Comparison of ENCODE assay signal across 7 mouse cellular contexts in the genomic region with DNA sequence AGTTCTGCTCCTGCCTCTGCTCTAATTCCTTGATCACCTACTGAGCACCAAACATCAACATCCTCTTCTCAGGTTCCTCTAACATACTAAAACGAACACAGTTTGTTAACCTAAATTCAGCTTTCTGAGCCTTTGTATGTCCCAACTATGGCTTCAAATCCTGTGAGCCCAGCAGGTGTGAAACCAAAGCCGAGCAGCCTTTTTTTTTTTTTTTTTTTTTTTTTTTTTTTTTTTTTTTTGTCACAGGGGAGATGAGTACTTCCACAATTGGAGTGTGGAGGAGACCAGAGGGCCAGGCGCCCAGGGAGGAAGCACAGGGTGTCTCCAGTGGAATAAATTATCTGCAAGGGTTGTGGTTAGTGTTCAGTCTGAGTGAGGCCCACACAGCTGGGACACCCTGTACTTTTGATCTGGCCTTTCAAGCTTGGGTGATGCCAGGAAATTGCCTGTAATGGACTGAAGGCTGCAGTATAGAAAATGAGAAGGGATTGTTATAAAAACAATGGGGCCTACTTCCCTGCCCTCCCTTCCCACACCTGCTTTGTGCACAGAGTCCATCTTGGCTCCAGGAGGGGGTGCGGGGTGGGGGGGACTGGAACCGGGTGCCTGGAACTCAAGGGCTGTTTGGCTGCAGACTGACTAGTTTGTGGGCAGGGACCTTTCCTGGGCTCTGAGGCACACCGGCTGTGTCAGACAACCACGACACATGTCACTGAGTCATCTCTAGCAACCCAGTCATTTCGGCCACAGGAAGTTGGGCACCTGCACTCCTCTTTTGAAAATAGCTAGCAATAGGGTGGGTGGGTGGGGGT.
DNase-seq lines count a peak whose midpoint lies in the region; TF ChIP-seq lines count a peak whose summit lies in the region.

No protein-coding gene starts in this region.

- no peak for TF ChIP-seq POLR2A in brain, embryonic 14.5 days (IDR thresholded peaks at IDR 0.05; ENCODE audit: borderline replicate concordance, extremely low read depth, insufficient read depth, insufficient read length, poor library complexity, severe bottlenecking)

- no peak for TF ChIP-seq CTCF in brain, embryonic 14.5 days (IDR thresholded peaks at IDR 0.05; ENCODE audit: borderline replicate concordance, extremely low read depth, insufficient read depth, insufficient read length)

- peak; percentile 34 for DNase-seq in retina, postnatal 1 day
- no peak for DNase-seq in retina, embryonic 14.5 days (ENCODE audit: low spot score)
- peak; percentile 11 for DNase-seq in brain, embryonic 14.5 days (ENCODE audit: low read depth)
- DNase-seq in kidney, postnatal 36 days = peak; percentile 41 to 46
- peak; percentile 22 to 30 for DNase-seq in thymus, postnatal 36 days
- no peak for DNase-seq in cerebellum, postnatal 10 days
- DNase-seq in embryo, embryonic 10.5 days (ENCODE audit: low spot score) = no peak

Comparison
In these comparisons a context has a peak if more than half of its experiments do, and no peak if none do; other contexts are left out.
1. DNase-seq: peak in retina, postnatal 1 day (single experiment), brain, embryonic 14.5 days (single experiment), kidney, postnatal 36 days (2 of 2) and thymus, postnatal 36 days (2 of 2); none in retina, embryonic 14.5 days (single experiment), cerebellum, postnatal 10 days (0 of 2) and embryo, embryonic 10.5 days (single experiment).